Mouse (Mus musculus): ENCODE measurements around the gene Timp2.
A peak's percentile ranks its signal among the peaks of the same experiment; 100 is the strongest.
"Not testable (repeated sequence)": the region's sequence is repeated elsewhere in the genome, so short reads cannot be mapped to it uniquely, and the experiment has no call there.

Timp2 gene

DNA sequence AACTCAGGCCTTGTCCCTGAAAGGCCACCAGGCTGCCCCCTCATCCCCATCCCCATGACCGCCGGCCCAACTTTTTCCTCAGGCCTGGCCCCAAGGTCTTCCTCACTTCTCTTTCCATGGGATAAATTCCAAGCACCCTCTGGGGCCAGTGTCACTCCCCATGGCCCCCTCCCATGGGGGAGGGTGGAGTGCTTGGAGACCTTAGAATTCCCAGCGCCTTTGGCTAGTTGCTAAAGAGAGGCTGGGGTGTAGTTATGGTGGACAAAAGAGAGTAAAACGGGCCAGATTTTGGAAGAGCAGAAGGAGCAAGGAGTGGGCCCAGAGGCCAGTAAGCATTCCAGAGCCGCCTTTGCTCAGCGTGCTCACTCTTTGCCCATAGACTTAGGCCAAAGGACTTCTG, at the start of gene Timp2:
TSS of gene Timp2 (minus strand) at position 101 of the 400 bp plus-strand sequence.
- no peak for DNase-seq (ENCODE audit: low spot score)

GRCm38 (mm10) chr11:118405311-118405710, 49.8 kb upstream of the Timp2 start:
- no peak for DNase-seq (ENCODE audit: low spot score)

DNA sequence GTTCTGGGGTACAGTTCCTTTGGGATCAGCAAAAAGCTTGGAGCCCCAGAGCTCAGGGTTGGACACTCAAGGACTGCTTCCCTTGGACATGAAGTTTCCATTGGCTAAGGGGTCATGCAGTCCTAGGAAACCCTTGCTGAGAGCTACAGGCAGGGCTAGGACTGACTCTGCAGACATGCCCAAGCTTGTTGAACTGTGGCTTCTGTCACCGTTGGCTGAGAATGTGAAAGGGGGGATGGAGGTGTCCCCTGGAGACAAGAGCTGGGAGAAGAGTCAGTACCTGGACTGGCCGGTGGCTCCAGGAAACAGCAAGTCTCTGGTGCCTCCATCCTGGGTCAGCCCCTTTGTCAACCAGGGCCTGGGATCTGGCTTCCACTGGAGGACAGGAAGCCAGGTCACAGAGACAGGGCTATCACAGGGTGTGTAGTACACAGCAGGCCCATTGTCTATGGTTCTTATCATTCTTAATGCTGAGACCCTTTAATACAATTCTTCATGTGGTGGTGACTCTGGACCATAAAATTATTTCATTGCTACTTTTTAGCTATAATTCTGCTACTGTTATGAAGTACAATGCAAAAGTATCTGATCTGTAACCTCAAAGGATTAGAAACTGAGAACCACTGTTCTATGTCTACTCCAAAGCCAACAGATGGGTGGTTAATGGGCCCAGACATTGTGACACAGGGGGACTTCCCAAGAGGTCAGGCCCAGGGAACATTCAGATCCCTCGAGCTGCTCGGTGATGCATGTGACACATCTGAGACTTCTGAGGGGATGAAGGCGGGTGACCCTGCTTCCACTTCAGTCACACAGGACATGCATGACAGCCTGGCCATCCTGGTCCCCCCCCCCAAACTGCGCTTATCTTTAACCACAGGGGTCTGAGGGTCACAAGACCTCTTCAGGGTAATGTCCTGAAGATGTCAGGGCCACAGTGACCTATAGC, 48.7 kb upstream of the Timp2 start:
- DNase-seq (ENCODE audit: low spot score), result no peak

DNA sequence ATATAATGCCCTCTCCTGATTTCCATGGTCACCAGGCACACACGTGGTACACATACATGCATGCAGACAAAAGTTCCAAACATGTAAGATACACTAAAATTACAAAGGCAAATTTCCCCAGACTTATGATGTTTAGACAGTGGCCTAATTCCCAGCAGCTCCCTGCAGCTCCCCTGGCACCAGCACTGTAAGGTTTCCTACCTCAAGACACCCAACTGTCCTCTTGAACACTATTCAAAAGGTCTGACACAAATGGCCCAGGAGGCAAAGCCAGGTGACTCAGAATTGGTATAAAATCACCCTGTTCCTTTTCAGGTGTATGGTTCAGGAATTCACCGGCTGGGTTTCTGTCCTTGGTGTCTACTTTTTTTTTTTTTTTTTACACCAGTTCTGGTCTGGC, 47.6 kb upstream of the Timp2 start:
- no peak for DNase-seq (ENCODE audit: low spot score)

DNA sequence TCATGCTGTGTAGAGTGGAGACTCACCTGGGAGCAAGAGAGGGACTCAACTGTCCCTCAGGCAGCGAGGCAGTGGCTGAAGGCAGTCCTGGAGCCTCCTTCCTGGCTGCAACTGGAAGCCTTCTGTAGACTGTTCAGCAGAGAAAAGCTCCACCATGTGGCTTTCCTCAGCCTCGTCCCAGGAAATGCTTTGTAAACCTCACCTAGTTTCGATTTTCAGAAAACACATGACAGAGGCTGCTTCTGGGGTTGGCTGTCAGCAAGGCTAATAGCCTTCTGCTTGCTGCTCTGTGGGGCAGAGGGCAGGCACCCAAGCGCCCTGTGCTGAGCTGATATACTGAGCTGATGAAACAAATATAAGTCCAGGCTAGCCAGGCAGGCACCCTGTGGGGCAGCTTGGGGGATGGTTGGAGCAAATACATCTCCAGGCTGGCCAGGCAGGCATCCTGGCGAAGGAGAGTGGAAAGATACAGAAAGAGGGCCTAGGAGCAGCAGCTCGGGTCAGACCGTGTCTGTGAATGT, 46.3 kb upstream of the Timp2 start, which contains the start of gene Lgals3bp:
TSS of gene Lgals3bp (minus strand) at position 333 of the 521 bp plus-strand sequence.
- DNase-seq (ENCODE audit: low spot score), result peak; percentile 48

DNA sequence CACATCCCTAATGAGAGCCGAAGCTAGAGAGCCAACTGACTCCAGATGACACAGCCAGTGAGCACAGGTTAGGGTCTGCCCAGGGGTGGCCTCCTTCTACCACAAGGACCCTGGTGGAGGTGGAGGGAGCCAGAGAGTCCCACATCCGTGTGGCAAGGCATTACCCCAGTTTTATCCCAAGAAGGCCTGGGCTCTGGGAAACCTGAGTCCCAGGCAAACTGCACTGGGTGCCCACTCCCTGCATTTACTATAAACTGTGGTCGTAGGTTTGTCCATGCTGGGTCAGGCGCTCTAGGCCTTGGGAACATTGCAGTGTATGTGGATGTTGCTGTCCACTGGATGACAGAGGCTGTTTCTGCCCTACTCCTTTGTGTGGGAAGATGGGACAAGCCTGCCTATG, 45.7 kb upstream of the Timp2 start:
- no peak for DNase-seq (ENCODE audit: low spot score)

GRCm38 (mm10) chr11:118400566-118400936, 45.0 kb upstream of the Timp2 start:
- no peak for DNase-seq (ENCODE audit: low spot score)

DNA sequence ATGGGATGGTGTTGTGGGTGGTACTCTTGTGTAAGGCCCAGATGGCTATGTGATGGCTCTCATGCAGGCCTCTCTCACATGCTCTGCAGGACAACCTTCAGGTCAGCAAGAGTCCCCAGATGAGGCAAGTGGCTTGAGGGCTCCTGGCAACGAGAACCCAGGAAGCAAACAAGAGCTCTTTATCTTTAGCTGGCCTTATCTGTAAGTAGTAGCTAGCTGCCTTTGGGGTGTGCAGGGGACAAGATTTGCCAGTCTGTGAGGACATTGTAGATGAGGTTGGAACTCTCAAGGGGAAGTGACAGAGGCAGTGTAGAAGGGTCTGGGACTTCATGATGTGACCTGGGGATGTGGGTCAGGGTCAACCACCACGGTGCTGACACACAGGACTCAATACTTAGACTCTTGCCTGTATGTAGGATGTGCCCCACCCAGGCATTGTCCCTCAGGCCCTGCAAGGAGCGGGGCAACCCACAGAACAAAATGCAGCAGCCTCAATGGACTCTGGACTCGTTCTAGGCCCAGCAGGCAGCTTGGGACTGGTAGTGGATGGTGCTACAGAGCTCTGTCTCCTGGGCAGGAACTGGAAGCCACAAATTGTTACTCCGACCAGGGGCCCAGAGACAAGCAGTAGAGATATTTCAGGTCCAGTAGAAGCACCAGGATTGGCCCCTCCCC, 44.5 kb upstream of the Timp2 start:
- DNase-seq (ENCODE audit: low spot score), result no peak

DNA sequence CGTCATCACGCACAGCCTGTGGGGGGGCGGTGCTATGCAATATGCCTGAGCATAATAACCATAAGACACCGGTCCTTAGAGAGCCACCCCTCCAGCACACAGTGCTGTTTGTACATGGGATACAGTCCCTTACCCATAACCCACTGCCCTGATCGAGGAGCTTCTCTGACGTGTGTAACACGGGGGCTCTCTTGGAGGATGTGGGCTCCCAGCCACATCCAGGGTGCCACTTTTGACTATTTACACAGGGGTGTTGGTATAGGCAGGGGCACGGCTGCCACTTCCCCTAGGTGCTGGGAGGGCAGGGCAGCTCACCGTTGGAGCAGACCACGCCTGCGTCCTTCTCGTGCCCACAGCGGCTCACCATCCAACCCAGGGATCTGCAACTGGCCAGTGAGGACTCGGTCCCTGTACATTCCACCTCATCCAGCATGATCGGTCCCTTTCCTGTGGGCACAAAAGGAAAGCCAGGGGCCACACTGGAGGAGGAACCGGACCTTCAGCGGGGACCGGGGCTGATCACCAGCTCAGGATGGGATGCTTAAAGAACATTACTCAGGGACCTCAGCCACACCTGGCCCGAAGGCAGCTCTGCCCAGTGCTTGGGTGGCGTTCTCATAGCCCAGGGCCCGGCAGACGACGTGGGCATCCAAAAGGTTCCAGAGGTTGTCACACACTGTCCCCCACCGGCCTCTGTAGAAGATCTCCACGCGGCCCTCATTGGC, 42.4 kb upstream of the Timp2 start:
- no peak for DNase-seq (ENCODE audit: low spot score)

DNA sequence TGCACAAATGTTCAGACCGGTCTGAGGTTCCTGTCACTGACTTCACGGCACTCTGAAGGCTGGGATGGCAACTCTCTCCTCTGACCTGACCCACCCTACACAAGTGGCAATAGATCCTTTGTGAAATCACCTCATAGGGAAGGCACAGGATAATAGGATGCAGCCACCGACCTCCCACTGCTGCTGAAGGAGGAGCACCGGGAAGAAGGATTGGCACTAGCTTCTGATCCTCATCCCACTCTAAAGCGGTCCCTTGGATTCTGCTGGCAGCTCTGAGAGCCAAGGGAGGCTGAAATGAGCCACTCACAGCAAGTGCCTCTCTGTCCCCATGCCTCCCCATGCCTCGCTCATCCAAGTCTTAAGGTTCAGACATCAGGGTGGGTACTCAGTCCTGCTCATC, 39.0 kb upstream of the Timp2 start:
- no peak for DNase-seq (ENCODE audit: low spot score)

DNA sequence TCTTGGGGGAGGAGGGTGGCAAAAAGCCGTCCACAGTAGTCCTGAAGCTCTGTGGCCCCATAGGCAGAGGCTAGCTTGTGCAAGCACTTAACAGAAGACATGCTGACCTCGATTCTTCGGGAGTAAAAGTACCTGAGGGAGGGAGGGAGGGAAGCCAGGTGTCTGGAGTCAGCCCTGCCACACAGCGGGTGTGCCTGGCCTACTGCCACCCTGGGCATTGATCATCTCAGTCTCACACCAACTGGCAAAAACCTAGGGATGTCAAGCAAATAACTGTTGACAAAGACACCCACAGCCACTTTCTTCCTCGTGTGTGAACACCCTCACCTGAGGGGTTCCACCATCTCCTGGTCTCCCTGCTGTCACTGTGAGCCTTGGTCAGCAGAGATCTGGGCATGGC, 38.5 kb upstream of the Timp2 start:
- no peak for DNase-seq (ENCODE audit: low spot score)

- DNase-seq (ENCODE audit: low spot score), result not testable (repeated sequence)
These were observed 32.3 kb upstream of the Timp2 start for GRCm38 (mm10) chr11:118387816-118388215.

DNA sequence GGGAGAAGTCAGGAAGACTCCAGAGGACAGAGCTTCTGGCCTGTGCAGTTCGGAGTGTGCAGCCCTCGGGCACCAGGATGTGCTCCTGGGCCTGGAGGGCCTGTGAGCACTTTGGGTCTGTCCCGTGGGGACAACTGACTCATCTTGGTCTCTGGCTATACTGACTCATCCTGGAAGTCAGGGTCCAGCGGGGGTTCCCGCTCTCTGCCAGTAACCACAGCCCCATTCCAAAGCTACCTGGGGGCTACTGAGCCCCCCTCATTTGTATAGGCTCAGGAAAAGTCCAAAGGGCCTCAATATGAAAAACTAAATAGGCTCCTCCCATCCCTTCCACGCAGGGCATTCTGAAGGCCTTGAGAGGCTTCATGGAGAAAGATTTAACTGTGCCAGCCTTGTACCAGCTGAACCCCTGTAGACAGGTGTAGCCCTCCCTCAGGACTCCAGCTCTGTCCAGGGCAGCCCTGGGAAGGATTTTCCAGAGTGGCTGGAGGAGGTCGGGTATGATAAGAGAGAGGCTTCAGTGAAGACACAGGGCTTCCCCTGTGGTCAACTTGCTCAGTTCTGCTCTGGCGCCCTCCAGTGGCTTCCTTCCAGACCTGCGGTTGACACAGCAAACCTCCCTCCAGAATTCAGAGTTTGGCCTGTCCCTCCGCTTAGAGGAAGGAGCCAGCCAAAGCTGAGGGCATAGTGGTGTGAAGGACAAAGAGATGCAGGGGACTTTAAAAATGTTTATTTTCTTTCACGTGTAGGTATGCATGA, 23.9 kb upstream of the Timp2 start:
- peak; percentile 50 for DNase-seq (ENCODE audit: low spot score)

DNA sequence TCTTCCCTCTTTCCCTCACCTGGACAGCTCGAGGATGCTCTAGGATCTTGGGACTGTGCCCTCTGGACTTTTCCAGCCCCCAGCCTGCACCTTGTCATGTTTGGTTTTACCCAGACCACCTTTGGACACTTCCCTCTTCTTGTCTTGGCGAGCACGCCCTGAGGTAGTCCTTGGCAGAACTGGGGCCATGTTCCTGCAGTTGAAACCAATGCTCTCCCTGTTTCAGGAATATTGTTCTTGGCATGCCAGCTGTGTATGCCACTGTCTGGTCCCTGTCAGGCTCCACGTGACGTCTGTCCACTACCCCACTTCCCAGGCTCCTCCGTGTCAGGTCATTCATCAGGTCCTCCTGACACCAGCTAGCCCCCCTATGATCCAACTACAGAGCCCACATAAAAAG, 23.1 kb upstream of the Timp2 start:
- no peak for DNase-seq (ENCODE audit: low spot score)

- not testable (repeated sequence) for DNase-seq (ENCODE audit: low spot score)
These were observed 20.8 kb upstream of the Timp2 start for GRCm38 (mm10) chr11:118376323-118376722.

DNA sequence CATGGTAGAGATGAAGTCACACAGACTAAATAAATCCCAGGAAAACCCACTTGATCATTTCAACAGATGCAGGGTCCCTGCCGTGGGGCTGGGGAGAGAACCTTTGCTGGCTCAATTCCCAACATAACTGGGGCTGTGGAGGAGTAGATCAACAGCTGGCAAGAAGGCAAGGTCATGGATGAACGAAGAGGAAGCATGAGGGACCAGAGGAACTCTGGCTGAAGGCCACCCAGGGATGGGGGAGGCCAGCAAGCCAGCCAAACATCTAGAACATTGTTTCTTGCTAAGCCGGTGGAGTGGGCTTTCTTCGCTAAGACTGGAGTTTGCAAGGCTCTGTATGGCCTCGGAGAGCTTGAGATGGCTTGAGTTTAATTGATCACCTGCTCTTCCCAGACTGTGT, 20.3 kb upstream of the Timp2 start:
- DNase-seq (ENCODE audit: low spot score), result no peak

- no peak for DNase-seq (ENCODE audit: low spot score)
These were observed 19.9 kb upstream of the Timp2 start for GRCm38 (mm10) chr11:118375461-118375860.

- no peak for DNase-seq (ENCODE audit: low spot score)
These were observed 19.5 kb upstream of the Timp2 start for GRCm38 (mm10) chr11:118375006-118375405.

- DNase-seq (ENCODE audit: low spot score), result no peak
These were observed 19.0 kb upstream of the Timp2 start for GRCm38 (mm10) chr11:118374506-118374905.

DNA sequence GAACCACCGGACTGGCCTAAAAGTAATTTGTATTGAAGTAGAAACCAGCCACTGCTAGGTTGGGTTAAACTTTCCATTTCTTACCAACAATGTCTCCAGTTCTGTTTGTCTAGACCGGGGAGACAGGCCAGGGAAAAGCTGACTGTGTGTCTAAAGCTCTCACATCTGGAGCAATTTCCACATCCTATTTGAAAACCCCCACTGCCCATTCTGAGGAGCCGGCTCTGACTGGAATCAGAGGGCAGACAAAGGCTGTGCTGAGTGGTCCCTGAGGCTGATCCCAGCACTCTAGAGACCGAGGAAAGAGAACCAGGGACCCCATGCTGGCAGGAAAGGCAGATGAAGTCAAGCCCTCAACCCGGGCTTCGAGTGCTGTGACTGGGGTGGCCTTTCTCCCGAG, 17.1 kb upstream of the Timp2 start:
- no peak for DNase-seq (ENCODE audit: low spot score)

GRCm38 (mm10) chr11:118371876-118372275, 16.3 kb upstream of the Timp2 start:
- no peak for DNase-seq (ENCODE audit: low spot score)

DNA sequence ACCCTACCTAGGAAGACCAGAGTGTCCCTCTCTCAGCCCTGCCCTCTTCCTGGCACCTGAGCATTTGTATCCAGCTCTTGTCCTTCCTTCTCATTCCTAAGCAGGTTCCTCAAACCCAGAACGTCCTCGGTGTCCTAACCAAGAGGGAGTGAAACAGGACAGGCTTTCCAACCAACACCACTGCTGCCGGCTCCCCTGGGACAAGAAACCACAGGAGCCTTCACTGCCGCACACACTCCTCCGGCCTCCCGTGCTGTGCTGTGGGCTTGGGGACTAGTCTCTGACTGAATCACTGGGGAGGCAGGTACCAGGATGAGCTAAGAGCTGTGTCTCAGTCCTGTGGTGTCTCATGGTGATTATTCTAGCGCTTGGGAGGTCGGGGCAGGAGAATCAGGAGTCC, 14.1 kb upstream of the Timp2 start:
- no peak for DNase-seq (ENCODE audit: low spot score)
